Mouse (Mus musculus) liver, embryonic 14.5 days (tissue): ENCODE measurements around the gene Raver1.

Source experiments
- CTCF ChIP-seq: IDR thresholded peaks from 2 replicates; pipeline ENCODE4 v1.5.1; 2016; ENCODE audit warnings: antibody characterized with exemption, low read depth, control low read depth
- EP300 ChIP-seq: IDR thresholded peaks from 2 replicates; pipeline ENCODE4 v1.6.1; 2016; ENCODE audit warnings: antibody characterized with exemption, low read depth

DNA sequence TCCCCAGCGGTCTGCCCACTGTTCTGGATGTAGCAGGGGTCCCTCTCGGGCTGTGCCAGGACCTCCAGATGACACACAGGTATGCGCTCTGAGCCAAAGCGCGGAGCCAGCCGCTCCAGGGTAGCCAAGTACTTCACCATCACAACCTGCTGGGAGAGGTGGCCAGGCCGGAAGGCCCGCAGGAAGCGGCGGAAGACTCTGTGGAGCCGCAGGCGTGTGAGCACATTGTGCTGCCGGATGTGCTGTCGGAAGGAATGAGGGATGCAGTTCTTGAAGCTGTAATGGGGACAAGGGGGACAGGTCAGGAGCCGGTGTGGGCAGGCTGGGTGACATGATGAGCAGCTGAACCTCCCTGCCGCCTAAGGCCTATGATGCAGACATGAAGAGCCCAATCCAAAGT lies 29.7 kb upstream of the Raver1 start:
- TF ChIP-seq CTCF: no peak
- TF ChIP-seq EP300: no peak
